Mouse (Mus musculus) heart, embryonic 16.5 days (tissue): ENCODE measurements around the gene Oas1f. TPM values are rescaled to one million over a fixed set of nuclear protein-coding genes. Genes with fewer than 3 reads are reported as not detected.
A peak's percentile ranks its signal among the peaks of the same experiment; 100 is the strongest.
"Not testable (repeated sequence)": the region's sequence is repeated elsewhere in the genome, so short reads cannot be mapped to it uniquely, and the experiment has no call there.

ENCODE experiments used
- ATAC-seq: fragments of 200-750 bp; cut with Nextera tagmentation; replicated peaks from 2 replicates; pipeline ENCODE4 v1.8.0; 2017; ENCODE audit warnings: moderate number of reproducible peaks; ENCODE audit not compliant: insufficient read depth, low FRiP score; ENCODE audit errors: extremely low read depth
- H3K27ac ChIP-seq: fragments of 300-500 bp; sonication (generic); 2 replicates; pipeline ENCODE4 v1.5.1; 2014; ENCODE audit warnings: mild to moderate bottlenecking, low read length, control low read depth, moderate library complexity
- H3K27me3 ChIP-seq: fragments of 300-500 bp; sonication (generic); 2 replicates; pipeline ENCODE4 v1.6.1; 2014; ENCODE audit warnings: low read length, mixed read lengths; ENCODE audit not compliant: control insufficient read depth, insufficient read depth
- H3K36me3 ChIP-seq: fragments of 300-500 bp; sonication (generic); 2 replicates; pipeline ENCODE4 v1.6.1; 2014; ENCODE audit not compliant: control insufficient read depth, insufficient read depth
- H3K4me1 ChIP-seq: fragments of 300-500 bp; sonication (generic); 2 replicates; pipeline ENCODE4 v1.6.1; 2014; ENCODE audit warnings: low read length, mixed read lengths; ENCODE audit not compliant: control insufficient read depth, insufficient read depth
- H3K4me2 ChIP-seq: fragments of 300-500 bp; sonication (generic); 2 replicates; pipeline ENCODE4 v1.6.1; 2014; ENCODE audit warnings: low read depth, mild to moderate bottlenecking, control low read depth, low read length
- H3K4me3 ChIP-seq: fragments of 300-500 bp; sonication (generic); 2 replicates; pipeline ENCODE4 v1.5.1; 2014; ENCODE audit warnings: mild to moderate bottlenecking, control low read depth, low read length
- H3K9ac ChIP-seq: fragments of 300-500 bp; sonication (generic); 2 replicates; pipeline ENCODE4 v1.6.1; 2014; ENCODE audit warnings: low read length, control low read depth
- H3K9me3 ChIP-seq: fragments of 300-500 bp; sonication (generic); replicated peaks from 2 replicates; pipeline ENCODE4 v1.6.1; 2016; ENCODE audit warnings: low read length; ENCODE audit not compliant: control insufficient read depth
- WGBS: fragments of 180-500 bp; shearing (Covaris S2); extraction: QIAGEN DNeasy Blood & Tissue Kit; methylation state at CpG from one replicate; pipeline ENCODE4 v1.1.7; 2014; 5-methylcytosine and 5-hydroxymethylcytosine counted together
- polyA plus RNA-seq: library from polyadenylated mRNA; unstranded; fragments of >200 nt; fragmentation: Nextera tagmentation; extraction: Ambion mirVana; gene quantifications from 2 replicates; pipeline ENCODE4 v1.2.1, GENCODE M21; 2015

Gene Oas1f
- polyA plus RNA-seq: 0.12 TPM in 1 of 2 replicates, not detected in the other

GRCm38 (mm10) chr5:120847067-120847466 is at the start of gene Oas1f:
Gene Oas1f, plus strand, starts transcription at chr5:120847367.
- WGBS: 76% methylated on average over 4 of the region's 4 CpGs
- Histone ChIP-seq H3K4me1 (no peaks in the 10 kb centered on the region), H3K4me3 (no peak within 1 kb of the TSS), H3K9ac (no peak within 1 kb of the TSS), H3K4me2 (no peak within 1 kb of the TSS), H3K27me3 (peaks cover 2% of the 10 kb centered on the region; the same call in 1 of the 2 replicates), H3K36me3 (no peaks in the 10 kb centered on the region), H3K9me3 (no peaks in the 10 kb centered on the region), H3K27ac (no peak within 1 kb of the TSS)
- no peak for ATAC-seq

- H3K4me2 ChIP-seq, H3K36me3 ChIP-seq, H3K27me3 ChIP-seq, H3K4me1 ChIP-seq, H3K27ac ChIP-seq, H3K4me3 ChIP-seq, H3K9me3 ChIP-seq, ATAC-seq, H3K9ac ChIP-seq: not testable (repeated sequence)
- 45% methylated on average over 5 of the region's 5 CpGs for WGBS
These were observed 49.0 kb upstream of the Oas1f start for GRCm38 (mm10) chr5:120798147-120798546.

- ATAC-seq, H3K4me2 ChIP-seq, H3K4me3 ChIP-seq, H3K27ac ChIP-seq, H3K9me3 ChIP-seq, H3K36me3 ChIP-seq, H3K9ac ChIP-seq, H3K4me1 ChIP-seq, H3K27me3 ChIP-seq: not testable (repeated sequence)
- WGBS: 67% methylated on average over 2 of the region's 2 CpGs
These were observed 48.2 kb upstream of the Oas1f start for GRCm38 (mm10) chr5:120798943-120799342.

DNA sequence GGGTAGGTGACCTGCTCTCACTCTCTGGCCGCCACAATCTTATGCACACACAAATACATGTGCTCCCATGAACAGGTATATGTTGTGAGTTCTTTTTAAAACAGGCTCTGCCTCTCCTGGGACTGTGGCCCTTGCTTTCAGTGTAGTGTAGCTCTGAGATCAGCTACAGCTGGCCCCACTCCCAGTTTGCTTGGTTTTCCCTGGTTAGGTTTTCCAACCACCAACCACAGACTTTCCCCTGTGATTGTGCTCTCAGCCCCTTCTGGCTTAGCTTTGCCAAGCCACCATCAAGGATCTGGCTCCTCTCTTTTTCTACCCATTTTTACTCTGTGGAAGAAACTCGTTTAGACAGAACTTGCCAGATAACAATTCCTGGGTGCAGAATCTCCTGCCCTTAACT is 43.6 kb upstream of the Oas1f start:
- no peak overlapping the region for H3K9ac ChIP-seq
- ATAC-seq: no peak
- 51% methylated on average over 2 of the region's 2 CpGs for WGBS

DNA sequence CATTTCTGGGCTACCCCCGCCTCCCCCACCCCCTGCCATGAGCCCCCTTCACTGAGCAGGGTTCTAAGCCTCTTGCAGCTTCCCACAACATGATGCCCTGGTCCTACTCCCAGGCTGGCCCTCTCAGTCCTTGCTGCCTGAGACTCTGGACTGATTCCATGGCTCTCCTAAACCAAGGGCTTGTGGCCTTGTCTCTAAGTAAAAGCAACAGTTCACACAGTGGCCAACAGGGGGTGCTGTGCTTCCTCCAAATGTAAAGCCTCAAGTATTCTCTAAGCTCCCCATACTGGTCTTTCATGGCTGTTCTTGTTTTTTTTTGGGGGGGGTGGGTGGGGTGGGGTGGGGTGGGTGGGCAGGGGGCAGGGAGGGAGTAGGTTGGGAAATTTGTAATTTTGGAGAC is 40.7 kb upstream of the Oas1f start:
- no peaks in the 10 kb centered on the region for H3K9me3 ChIP-seq
- H3K27ac ChIP-seq: no peak overlapping the region
- no peak overlapping the region for H3K9ac ChIP-seq
- H3K27me3 ChIP-seq: peaks cover 2% of the 10 kb centered on the region
- H3K4me3 ChIP-seq: no peak overlapping the region
- no peaks in the 10 kb centered on the region for H3K4me1 ChIP-seq
- H3K36me3 ChIP-seq: no peaks in the 10 kb centered on the region
- no peak overlapping the region for H3K4me2 ChIP-seq
- ATAC-seq: no peak
- WGBS: 77% methylated on average over 1 of the region's 1 CpGs

More for the DNA sequence above, 43.6 kb upstream of the Oas1f start:
- H3K27me3 ChIP-seq: peaks cover 8% of the 10 kb centered on the region
- H3K4me2 ChIP-seq: no peak overlapping the region
- H3K4me3 ChIP-seq: no peak overlapping the region
- H3K9me3 ChIP-seq: no peaks in the 10 kb centered on the region
- H3K36me3 ChIP-seq: no peaks in the 10 kb centered on the region
- H3K27ac ChIP-seq: no peak overlapping the region
- H3K4me1 ChIP-seq: no peaks in the 10 kb centered on the region

DNA sequence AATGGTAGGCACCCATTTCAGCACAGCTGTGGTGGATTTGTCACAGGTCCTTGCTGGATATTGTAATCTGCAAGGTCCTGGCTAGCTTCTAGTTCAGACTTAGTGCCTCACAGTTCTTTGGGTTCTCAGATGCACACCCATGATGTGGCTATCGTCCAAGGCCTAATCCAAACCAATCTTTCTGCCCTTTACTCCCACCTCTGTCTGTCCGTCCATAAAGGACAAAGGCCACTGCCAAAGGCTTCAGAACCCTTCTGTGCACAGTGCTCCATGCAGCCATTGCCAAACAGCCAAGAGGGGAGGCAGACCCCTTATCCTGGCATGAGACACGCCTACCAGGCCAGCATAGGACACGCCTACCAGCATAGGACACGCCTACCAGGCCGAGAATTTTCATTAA is 38.0 kb upstream of the Oas1f start:
- WGBS: 38% methylated on average over 6 of the region's 6 CpGs
- H3K36me3 ChIP-seq: no peaks in the 10 kb centered on the region
- no peak overlapping the region for H3K4me3 ChIP-seq
- no peak for ATAC-seq
- H3K9ac ChIP-seq: no peak overlapping the region
- no peak overlapping the region for H3K27ac ChIP-seq
- H3K27me3 ChIP-seq: no peaks in the 10 kb centered on the region
- H3K4me2 ChIP-seq: no peak overlapping the region
- no peaks in the 10 kb centered on the region for H3K9me3 ChIP-seq
- H3K4me1 ChIP-seq: 0 out of 2 replicates have a peak, but pooled peaks cover 2% of the 10 kb centered on the region

DNA sequence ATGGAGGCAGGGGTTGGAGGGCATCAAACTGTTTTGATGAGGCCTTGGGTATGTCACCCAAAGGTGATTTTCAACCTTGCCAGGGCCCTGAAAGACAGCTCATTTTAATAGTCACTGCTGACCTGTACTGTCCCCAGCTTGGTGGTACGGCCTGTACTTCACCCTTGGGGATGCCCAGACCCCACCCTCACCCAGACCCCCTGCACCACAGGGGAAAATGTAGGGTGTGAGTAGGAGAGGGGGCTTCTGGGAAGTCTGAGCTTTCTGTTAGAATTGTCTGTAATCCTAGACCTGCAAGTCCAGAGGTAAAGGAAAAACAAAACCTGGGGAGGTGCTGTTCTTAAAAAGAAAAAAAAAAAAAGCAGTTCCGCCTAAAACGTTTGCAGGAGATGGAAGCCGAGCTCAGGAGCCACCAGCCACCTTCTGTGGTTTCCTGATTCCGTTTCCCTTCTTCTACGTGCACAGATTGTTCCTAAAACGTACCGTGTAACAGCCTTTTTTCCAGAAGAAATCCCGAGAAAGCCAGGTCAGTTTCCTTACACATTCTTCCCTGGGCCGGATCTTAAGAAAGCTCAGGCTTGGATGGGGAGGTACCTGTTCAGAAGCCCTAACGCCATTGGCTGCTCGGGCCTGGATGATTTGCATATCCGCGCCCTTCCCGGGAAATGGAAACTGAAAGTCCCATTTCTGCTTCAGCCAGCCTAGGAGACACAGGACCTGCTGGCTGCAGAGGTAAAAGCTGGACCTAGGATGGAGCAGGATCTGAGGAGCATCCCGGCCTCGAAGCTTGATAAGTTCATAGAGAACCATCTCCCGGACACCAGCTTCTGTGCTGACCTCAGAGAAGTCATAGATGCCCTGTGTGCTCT is 35.0 kb upstream of the Oas1f start, which contains the start of gene Oas1c:
Oas1c (minus strand) TSS at position 564 of the 869 bp plus-strand sequence.
- 6% methylated on average over 18 of the region's 18 CpGs for WGBS
- peak within 1 kb of the TSS; percentile 53 for H3K4me3 ChIP-seq
- ATAC-seq: peak; percentile 77

GRCm38 (mm10) chr5:120813023-120813422 is 34.1 kb upstream of the Oas1f start:
- H3K27ac ChIP-seq: no peak overlapping the region
- no peaks in the 10 kb centered on the region for H3K36me3 ChIP-seq
- peak overlapping the region; percentile 53 for H3K9ac ChIP-seq
- H3K9me3 ChIP-seq: no peaks in the 10 kb centered on the region
- 72% methylated on average over 6 of the region's 6 CpGs for WGBS
- 0 out of 2 replicates have a peak, but pooled peaks cover 2% of the 10 kb centered on the region for H3K4me1 ChIP-seq
- H3K4me2 ChIP-seq: peak overlapping the region; percentile 61
- no peaks in the 10 kb centered on the region for H3K27me3 ChIP-seq
- no peak for ATAC-seq
- peak overlapping the region; percentile 53 for H3K4me3 ChIP-seq

More for the DNA sequence above, 35.0 kb upstream of the Oas1f start, which contains the start of gene Oas1c:
- Histone ChIP-seq H3K27me3 (no peaks in the 10 kb centered on the region), H3K9me3 (no peaks in the 10 kb centered on the region), H3K9ac (peak within 1 kb of the TSS; percentile 57), H3K4me2 (peak within 1 kb of the TSS; percentile 61), H3K4me1 (0 out of 2 replicates have a peak, but pooled peaks cover 2% of the 10 kb centered on the region), H3K36me3 (no peaks in the 10 kb centered on the region), H3K27ac (peak within 1 kb of the TSS; percentile 49)

DNA sequence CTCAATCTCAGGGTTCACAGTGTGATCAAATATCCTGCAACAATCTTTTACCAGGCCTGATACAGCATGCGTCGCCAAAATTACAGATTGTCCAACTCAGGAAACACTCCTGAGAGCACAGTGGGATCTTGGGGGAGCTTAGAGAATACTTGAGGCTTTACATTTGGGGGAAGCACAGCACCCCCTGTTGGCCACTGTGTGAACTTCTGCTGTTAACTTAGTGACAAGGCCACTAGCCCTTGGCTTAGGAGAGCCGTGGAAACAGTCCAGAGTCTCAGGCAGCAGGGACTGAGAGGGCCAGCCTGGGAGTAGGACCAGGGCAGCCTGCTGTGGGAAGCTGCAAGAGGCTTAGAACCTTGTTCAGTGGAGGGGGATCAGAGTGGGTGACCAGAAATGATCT is 31.2 kb upstream of the Oas1f start:
- no peak for ATAC-seq
- WGBS: 60% methylated on average over 3 of the region's 3 CpGs
- H3K36me3 ChIP-seq: no peaks in the 10 kb centered on the region; the same call in none of the 2 replicates
- 0 out of 2 replicates have a peak, but pooled peaks cover 2% of the 10 kb centered on the region for H3K4me1 ChIP-seq
- no peak overlapping the region for H3K9ac ChIP-seq
- no peak overlapping the region for H3K4me3 ChIP-seq
- H3K27me3 ChIP-seq: no peaks in the 10 kb centered on the region
- peaks cover 15% of the 10 kb centered on the region for H3K9me3 ChIP-seq
- H3K27ac ChIP-seq: no peak overlapping the region
- H3K4me2 ChIP-seq: no peak overlapping the region
